Mouse (Mus musculus) urinary bladder, postnatal 25 days (tissue): ENCODE results near the gene Cerkl.

Experiments
- DNase-seq: peaks from one replicate; pipeline ENCODE4 v3.0.0; 2022; ENCODE audit warnings: low spot score

Gene Cerkl

DNA sequence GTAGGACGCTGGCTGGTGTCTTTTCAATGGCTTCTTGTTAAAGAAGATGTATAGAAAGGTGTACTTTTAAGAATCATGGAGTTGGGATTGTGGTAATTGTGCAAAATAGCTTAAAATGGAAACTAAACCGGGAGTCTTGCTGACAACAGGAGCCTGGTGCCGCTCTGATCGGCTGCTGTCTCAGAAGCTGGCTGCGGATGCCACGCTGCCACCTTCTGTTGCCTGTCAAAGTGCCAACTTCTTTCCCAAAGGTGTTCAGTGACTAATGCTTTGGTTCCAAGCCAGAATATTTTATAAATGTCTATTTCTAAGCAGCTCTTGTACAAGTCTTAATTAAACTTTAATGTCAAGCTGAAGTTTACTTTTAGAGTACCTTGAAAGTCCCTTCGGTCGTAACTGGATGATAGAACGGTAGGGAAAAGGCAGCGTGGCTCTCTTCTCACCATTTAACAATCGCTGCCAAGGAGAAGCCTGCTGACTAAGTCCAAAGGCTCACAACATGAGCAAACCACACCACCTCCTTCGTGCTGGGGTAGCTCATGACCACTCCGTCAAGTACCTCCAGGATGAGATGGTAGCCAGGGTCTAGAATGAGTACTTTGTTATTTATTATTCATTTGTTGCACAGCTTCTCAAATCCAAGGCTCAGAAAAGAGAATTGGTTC lies 147.0 kb downstream of the Cerkl start:
- no peak for DNase-seq

DNA sequence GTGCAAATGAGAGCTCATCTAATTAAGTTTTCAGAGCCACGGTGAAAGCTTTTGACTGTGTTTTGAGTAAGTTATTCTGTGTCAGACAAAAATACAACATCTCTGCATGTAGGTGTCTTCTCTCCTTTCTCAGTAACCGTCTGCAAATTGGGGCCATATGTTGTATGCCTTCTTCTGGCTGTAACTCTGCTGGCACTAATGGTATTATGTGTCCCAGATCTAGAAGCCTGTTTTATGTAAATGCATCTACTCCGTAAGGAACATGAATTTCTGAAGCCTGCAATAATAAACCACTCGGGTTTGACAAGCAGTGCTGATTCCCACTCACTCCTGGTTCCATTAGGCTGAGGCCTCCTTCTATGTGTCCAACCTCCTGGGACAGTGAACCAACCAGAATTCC lies 149.0 kb downstream of the Cerkl start:
- DNase-seq, result no peak

DNA sequence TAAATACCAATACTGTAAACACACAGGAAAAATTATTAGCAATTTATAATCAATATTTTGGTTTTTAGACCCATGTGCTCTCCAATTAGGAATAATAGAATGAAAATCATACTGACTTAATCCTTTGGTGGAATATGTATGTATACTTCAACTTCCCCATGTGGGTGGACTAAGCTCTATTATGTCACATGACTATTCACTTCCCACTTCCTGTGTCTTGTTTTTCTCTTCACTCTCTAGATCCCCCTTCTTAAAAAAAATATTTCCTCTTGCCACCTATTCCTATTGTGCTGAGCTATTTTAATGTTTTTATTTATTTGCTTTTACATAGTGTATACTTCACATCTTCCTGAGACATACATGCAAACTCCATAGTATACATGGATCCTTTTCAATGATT lies 154.2 kb downstream of the Cerkl start:
- no peak for DNase-seq

DNA sequence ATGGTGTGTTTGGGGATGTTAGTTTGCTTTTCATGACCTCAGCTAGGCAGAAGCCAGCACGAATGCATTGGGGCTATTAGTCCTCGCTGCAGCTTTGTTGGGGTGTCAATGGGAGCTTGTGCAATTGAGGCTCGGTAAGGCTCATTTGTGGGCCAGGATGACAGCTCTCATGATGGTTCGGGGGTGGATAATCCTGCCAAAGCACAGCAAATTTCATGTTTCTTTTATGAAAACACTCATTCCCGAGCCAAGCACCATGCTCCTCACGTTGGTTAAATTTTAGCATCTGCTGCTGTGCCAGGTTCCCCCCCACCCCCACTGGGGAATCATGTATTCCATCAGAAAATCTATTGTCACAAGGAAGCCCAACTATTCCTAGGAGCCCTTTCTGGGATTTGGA lies 164.2 kb downstream of the Cerkl start:
- no peak for DNase-seq

DNA sequence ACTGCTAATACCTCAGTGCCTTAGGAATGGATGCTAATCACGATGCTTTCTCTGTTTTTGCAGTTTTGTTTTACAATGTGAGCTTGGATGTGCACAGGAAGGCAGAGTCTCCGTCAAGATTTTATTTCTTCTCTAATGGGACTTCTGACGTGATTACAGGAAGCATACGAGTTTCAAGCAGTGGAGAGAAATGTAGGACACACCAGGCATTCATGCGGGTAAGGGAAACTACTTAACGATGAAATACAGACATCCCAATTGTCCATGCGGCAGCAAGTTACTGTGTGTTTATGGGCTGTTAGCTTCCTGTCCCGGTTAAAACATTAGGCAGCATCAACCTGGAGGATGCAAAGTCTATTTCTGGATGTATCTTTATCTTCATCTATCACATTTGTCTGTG lies 164.7 kb downstream of the Cerkl start:
- DNase-seq, result no peak

DNA sequence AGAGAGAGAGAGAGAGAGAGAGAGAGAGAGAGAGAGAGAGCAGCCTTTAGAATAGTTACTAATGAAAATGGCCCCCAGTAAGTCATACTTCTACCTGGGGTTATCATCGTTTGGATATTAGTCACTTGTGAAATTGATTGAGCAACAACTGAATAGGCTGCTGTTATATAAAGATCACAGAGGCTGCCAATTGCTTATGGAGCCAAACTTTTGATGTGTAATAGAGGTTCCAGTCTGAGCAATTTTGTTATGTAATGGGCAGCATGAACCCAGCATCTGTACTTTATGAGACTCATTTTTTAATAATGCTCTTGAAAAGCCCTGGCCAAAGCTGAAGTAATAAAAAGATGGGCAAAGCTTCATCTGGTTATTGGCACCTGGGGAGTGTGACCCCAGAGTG lies 166.4 kb downstream of the Cerkl start:
- DNase-seq, result no peak

DNA sequence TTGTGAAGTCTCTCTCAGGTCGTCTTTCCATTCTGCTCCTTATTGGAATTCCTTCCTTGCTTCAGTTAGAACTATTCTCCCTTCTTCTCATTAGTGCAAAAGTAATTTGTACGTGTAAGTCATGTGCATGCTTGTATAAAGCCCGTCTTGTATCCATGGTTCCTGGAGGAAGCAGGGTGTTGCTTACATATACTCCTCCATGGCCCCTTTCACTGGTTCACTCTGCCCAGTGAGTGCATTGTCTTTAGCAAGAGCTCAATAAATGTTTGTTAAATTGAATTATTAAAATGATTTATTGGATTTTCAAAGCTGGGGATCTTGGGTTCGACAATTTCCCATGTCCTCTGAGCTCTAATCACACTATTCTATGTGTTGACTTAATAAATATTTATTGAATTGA lies 172.4 kb downstream of the Cerkl start:
- DNase-seq, result no peak
